Mouse (Mus musculus) lung, postnatal 0 days (tissue): Measurements from ENCODE around the gene Ism2.

Experiments
- CTCF ChIP-seq: IDR thresholded peaks from 2 replicates; pipeline ENCODE4 v1.5.1; 2016; ENCODE audit warnings: antibody characterized with exemption, mild to moderate bottlenecking
- EP300 ChIP-seq: IDR thresholded peaks from 2 replicates; pipeline ENCODE4 v1.6.1; 2016; ENCODE audit warnings: antibody characterized with exemption, mild to moderate bottlenecking, control low read depth

GRCm38 (mm10) chr12:87289100-87289499 is 10.4 kb downstream of the Ism2 start:
- TF ChIP-seq CTCF: no peak
- no peak for TF ChIP-seq EP300
